Mouse (Mus musculus): ENCODE measurements around the gene Brpf1. TPM values are rescaled to one million over a fixed set of nuclear protein-coding genes. Genes with fewer than 3 reads are reported as not detected.

The Brpf1 gene
- polyA plus RNA-seq, 1 experiment, result 34.5 TPM

DNA sequence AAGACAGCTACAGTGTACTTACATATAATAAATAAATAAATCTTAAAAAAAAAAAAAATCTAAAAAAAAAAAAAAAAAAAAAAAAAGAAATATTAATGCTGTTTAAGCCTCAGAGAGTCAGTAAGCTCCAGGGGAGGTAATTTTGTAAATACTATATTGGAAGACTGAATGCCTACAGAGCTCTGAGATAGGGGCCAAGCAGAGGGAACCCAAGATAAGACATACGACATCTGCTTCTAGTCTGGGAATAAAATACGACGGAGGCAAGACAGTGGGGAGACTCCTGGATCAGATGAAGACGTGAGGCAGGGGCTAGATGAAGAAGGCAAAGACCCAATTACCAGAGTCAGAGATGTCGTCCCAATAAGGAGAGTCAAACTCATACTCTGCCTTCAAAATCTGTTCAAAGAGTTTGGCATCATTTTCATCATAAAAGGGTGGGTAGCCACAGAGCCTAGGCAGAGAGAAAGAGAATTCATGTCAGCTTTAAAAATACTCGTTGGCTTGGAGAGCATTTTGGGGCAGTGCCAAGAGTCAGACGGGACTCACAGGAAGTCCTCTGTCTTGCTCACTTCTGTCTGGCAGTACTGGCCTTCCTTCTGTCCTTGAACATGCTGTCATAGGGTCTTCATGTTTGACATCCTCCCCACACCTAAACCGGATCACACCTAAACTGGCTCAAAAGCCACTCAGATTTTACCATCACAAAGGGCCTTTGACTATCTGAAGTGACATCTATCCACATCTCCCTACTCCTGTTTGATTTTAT lies 30.1 kb downstream of the Brpf1 start:
- no peak for DNase-seq (ENCODE audit: low read depth)

DNA sequence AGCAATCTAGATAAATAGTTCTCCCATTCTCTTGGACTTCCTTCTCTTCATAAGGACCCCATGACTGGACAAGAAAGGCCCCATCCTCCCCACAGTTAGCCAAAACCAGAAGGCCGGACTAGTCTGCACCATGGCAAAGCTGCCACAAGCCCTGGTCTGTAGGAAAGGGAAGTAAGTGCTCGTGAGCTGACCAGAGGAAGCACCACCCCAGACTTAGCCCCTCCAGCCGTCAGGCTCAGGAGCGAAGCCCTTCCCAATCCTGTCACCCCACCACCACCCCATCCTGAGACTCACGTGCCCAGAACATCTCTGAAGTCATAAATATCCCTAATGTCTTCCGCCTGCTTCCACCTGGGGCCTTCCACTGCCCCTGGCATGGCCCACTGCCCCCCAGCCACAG lies 34.6 kb downstream of the Brpf1 start:
- DNase-seq (ENCODE audit: low read depth), result no peak
- TF ChIP-seq CTCF (IDR thresholded peaks at IDR 0.05; ENCODE audit: borderline replicate concordance, extremely low read depth, insufficient read depth, insufficient read length), result no peak
- no peak for TF ChIP-seq POLR2A (IDR thresholded peaks at IDR 0.05; ENCODE audit: borderline replicate concordance, extremely low read depth, insufficient read depth, insufficient read length, poor library complexity, severe bottlenecking)

More for the DNA sequence above, 30.1 kb downstream of the Brpf1 start:
- TF ChIP-seq POLR2A (IDR thresholded peaks at IDR 0.05; ENCODE audit: borderline replicate concordance, extremely low read depth, insufficient read depth, insufficient read length, poor library complexity, severe bottlenecking) (no peak), CTCF (IDR thresholded peaks at IDR 0.05; ENCODE audit: borderline replicate concordance, extremely low read depth, insufficient read depth, insufficient read length) (no peak)

GRCm38 (mm10) chr6:113342297-113342696 lies 35.4 kb downstream of the Brpf1 start:
- TF ChIP-seq CTCF (IDR thresholded peaks at IDR 0.05; ENCODE audit: borderline replicate concordance, extremely low read depth, insufficient read depth, insufficient read length) (no peak), POLR2A (IDR thresholded peaks at IDR 0.05; ENCODE audit: borderline replicate concordance, extremely low read depth, insufficient read depth, insufficient read length, poor library complexity, severe bottlenecking) (no peak)
- DNase-seq (ENCODE audit: low read depth), result peak; percentile 19

- DNase-seq (ENCODE audit: low read depth), result peak; percentile 76
- peak; percentile 47; the same call in 1 of the 2 replicates for TF ChIP-seq POLR2A (IDR thresholded peaks at IDR 0.05; ENCODE audit: borderline replicate concordance, extremely low read depth, insufficient read depth, insufficient read length, poor library complexity, severe bottlenecking)
- TF ChIP-seq CTCF (IDR thresholded peaks at IDR 0.05; ENCODE audit: borderline replicate concordance, extremely low read depth, insufficient read depth, insufficient read length), result no peak
Measured at GRCm38 (mm10) chr6:113343177-113344092, 36.5 kb downstream of the Brpf1 start, which contains the start of gene Camk1. TSS of gene Camk1 (minus strand) at chr6:113343984.

- DNase-seq (ENCODE audit: low read depth), result peak; percentile 60
- TF ChIP-seq POLR2A (IDR thresholded peaks at IDR 0.05; ENCODE audit: borderline replicate concordance, extremely low read depth, insufficient read depth, insufficient read length, poor library complexity, severe bottlenecking), result no peak
- no peak for TF ChIP-seq CTCF (IDR thresholded peaks at IDR 0.05; ENCODE audit: borderline replicate concordance, extremely low read depth, insufficient read depth, insufficient read length)
Measured at GRCm38 (mm10) chr6:113344321-113344720, 37.4 kb downstream of the Brpf1 start.

DNA sequence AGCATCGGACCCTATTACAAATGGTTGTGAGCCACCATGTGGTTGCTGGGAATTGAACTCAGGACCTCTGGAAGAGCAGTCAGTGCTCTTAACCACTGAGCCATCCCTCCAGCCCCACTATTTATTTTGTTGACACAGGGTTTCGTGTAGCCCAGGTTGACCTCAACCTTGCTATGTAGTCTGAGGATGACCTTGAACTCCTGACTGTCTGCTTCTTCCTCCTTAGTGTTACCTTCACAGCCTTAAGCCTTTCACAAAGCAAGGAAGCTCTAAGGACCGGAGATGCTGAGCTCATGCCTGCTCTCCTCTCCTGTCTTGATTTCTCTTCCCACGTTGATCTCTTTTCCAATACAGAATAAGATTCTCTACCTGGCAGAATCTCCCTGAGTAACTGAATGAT lies 40.0 kb downstream of the Brpf1 start:
- no peak for DNase-seq (ENCODE audit: low read depth)
- TF ChIP-seq CTCF (IDR thresholded peaks at IDR 0.05; ENCODE audit: borderline replicate concordance, extremely low read depth, insufficient read depth, insufficient read length) (no peak), POLR2A (IDR thresholded peaks at IDR 0.05; ENCODE audit: borderline replicate concordance, extremely low read depth, insufficient read depth, insufficient read length, poor library complexity, severe bottlenecking) (no peak)

GRCm38 (mm10) chr6:113350538-113350937 lies 43.6 kb downstream of the Brpf1 start:
- DNase-seq (ENCODE audit: low read depth), result no peak
- TF ChIP-seq POLR2A (IDR thresholded peaks at IDR 0.05; ENCODE audit: borderline replicate concordance, extremely low read depth, insufficient read depth, insufficient read length, poor library complexity, severe bottlenecking), result no peak
- no peak for TF ChIP-seq CTCF (IDR thresholded peaks at IDR 0.05; ENCODE audit: borderline replicate concordance, extremely low read depth, insufficient read depth, insufficient read length)

GRCm38 (mm10) chr6:113351161-113351560 lies 44.2 kb downstream of the Brpf1 start:
- TF ChIP-seq POLR2A (IDR thresholded peaks at IDR 0.05; ENCODE audit: borderline replicate concordance, extremely low read depth, insufficient read depth, insufficient read length, poor library complexity, severe bottlenecking), result no peak
- no peak for TF ChIP-seq CTCF (IDR thresholded peaks at IDR 0.05; ENCODE audit: borderline replicate concordance, extremely low read depth, insufficient read depth, insufficient read length)
- no peak for DNase-seq (ENCODE audit: low read depth)

DNA sequence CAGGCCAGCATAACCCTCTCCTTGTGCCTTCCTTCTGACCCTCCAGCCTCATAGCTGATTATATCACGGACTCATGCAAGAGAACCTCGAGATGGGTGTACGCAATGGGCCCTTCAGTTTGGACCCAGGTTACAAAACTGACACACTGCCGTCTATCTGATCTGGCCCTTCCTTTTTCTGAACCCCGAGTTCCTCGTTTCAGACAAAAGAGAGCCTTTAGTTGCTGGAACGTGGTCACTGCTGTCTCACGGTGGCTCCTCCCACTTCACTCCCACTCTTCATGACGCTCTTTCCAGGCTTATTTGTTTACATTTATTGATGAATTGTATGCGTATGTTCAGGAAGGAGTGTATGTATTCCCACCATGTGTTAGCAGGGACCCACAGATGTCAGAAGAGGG lies 44.7 kb downstream of the Brpf1 start:
- DNase-seq (ENCODE audit: low read depth), result no peak
- no peak for TF ChIP-seq CTCF (IDR thresholded peaks at IDR 0.05; ENCODE audit: borderline replicate concordance, extremely low read depth, insufficient read depth, insufficient read length)
- no peak for TF ChIP-seq POLR2A (IDR thresholded peaks at IDR 0.05; ENCODE audit: borderline replicate concordance, extremely low read depth, insufficient read depth, insufficient read length, poor library complexity, severe bottlenecking)

DNA sequence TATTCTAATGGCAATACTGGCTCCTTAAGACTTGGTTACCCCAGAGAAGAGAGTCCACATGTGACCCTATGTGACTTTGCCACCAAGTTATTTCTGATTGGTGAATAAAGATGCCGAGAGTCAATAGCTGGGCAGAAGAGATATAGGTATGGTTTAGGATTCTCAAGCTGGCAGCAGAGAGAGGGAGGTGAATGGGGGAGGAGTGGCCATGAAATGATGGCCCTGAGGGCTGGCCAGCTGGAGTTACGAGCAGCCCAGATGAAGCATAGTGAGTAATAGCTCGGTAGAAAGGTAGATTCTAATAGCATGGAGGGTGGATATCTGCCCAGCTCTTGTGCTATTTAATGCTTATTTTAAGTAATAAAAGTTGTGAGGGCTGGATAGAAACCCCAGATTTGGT lies 45.9 kb downstream of the Brpf1 start:
- no peak for DNase-seq (ENCODE audit: low read depth)

DNA sequence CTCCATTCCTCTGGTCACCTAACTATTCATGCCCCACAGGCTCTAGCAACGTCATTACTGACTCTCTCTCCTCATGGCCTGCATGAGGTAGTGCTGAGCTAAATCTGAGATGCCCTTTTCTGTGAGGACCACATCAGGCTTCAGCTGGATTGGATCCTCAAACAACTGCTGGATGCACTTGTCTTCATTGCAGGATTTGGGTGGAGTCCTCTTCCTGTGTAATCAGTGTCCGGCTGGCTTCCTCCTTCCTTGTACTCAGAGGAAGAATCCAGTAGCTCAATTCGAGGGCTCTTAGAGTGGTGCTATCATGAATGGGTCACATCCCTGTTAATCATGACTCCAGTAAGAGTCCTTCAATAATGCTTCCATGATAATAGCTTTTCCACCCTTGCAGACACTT lies 46.8 kb downstream of the Brpf1 start:
- no peak for TF ChIP-seq POLR2A (IDR thresholded peaks at IDR 0.05; ENCODE audit: borderline replicate concordance, extremely low read depth, insufficient read depth, insufficient read length, poor library complexity, severe bottlenecking)
- no peak for TF ChIP-seq CTCF (IDR thresholded peaks at IDR 0.05; ENCODE audit: borderline replicate concordance, extremely low read depth, insufficient read depth, insufficient read length)
- DNase-seq (ENCODE audit: low read depth), result no peak

More for the DNA sequence above, 45.9 kb downstream of the Brpf1 start:
- TF ChIP-seq CTCF (IDR thresholded peaks at IDR 0.05; ENCODE audit: borderline replicate concordance, extremely low read depth, insufficient read depth, insufficient read length), result no peak
- TF ChIP-seq POLR2A (IDR thresholded peaks at IDR 0.05; ENCODE audit: borderline replicate concordance, extremely low read depth, insufficient read depth, insufficient read length, poor library complexity, severe bottlenecking), result no peak

All from brain, embryonic 14.5 days (tissue).